Mouse (Mus musculus): ENCODE measurements at regions not wholly inside any gene's neighbourhood (a gene's known extent, or its start where the extent isn't known, plus 50 kb on each side); places are given as distances from the start of the nearest gene placed in this dataset.

- Histone ChIP-seq H3K4me3 (no peak overlapping the region), H3K9ac (ENCODE audit: low read depth, low read length) (no peak overlapping the region), H3K27me3 (ENCODE audit: control insufficient read depth, insufficient read depth, low read length) (no peaks in the 10 kb centered on the region), H3K4me1 (ENCODE audit: control insufficient read depth, insufficient read depth, low read length) (no peaks in the 10 kb centered on the region; the same call in 1 of the 2 replicates), H3K79me2 (replicated peaks; ENCODE audit: control insufficient read depth, insufficient read depth, low read length) (no peaks in the 10 kb centered on the region), H3K36me3 (ENCODE audit: control insufficient read depth, insufficient read depth, low read length) (no peaks in the 10 kb centered on the region), H3K27ac (no peak overlapping the region)
- no peak for DNase-seq
- WGBS = 87% methylated on average over 14 of the region's 14 CpGs
- TF ChIP-seq EP300 (IDR thresholded peaks at IDR 0.05; ENCODE audit: insufficient read depth, low read depth, low read length) (no peak), POLR2A (IDR thresholded peaks at IDR 0.05; ENCODE audit: insufficient read depth, low read depth, low read length) (no peak), CTCF (IDR thresholded peaks at IDR 0.05) (no peak)
- intact Hi-C loops (cut with DNase I) = loop anchor here (5.0 kb wide), 4 partner anchors 55 to 140 kb away; partner anchors contain the start of gene Smg1
These were observed 53.5 kb upstream of the Smg1 start for GRCm38 (mm10) chr7:118296856-118297518.

- no peak overlapping the region for H3K4me3 ChIP-seq
- H3K79me2 ChIP-seq (replicated peaks; ENCODE audit: control insufficient read depth, insufficient read depth, low read length) = no peaks in the 10 kb centered on the region
- no peak overlapping the region for H3K27ac ChIP-seq
- DNase-seq = no peak
- intact Hi-C loops (cut with DNase I) = loop anchor here (5.0 kb wide), 4 partner anchors 54 to 139 kb away; partner anchors contain the start of gene Smg1
- WGBS = 69% methylated on average over 6 of the region's 6 CpGs
- TF ChIP-seq POLR2A (IDR thresholded peaks at IDR 0.05; ENCODE audit: insufficient read depth, low read depth, low read length) = no peak
- no peaks in the 10 kb centered on the region for H3K36me3 ChIP-seq (ENCODE audit: control insufficient read depth, insufficient read depth, low read length)
- H3K27me3 ChIP-seq (ENCODE audit: control insufficient read depth, insufficient read depth, low read length) = no peaks in the 10 kb centered on the region
- no peak overlapping the region for H3K9ac ChIP-seq (ENCODE audit: low read depth, low read length)
- no peaks in the 10 kb centered on the region; the same call in 1 of the 2 replicates for H3K4me1 ChIP-seq (ENCODE audit: control insufficient read depth, insufficient read depth, low read length)
These were observed 52.4 kb upstream of the Smg1 start for GRCm38 (mm10) chr7:118295855-118296254.

GRCm38 (mm10) chr7:118295275-118295674 lies 51.8 kb upstream of the Smg1 start:
- intact Hi-C loops (cut with DNase I) = loop anchor here (5.0 kb wide), 4 partner anchors 53 to 138 kb away; partner anchors contain the start of gene Smg1
- Histone ChIP-seq H3K27me3 (ENCODE audit: control insufficient read depth, insufficient read depth, low read length) (no peaks in the 10 kb centered on the region), H3K36me3 (ENCODE audit: control insufficient read depth, insufficient read depth, low read length) (no peaks in the 10 kb centered on the region), H3K4me1 (ENCODE audit: control insufficient read depth, insufficient read depth, low read length) (no peaks in the 10 kb centered on the region; the same call in 1 of the 2 replicates), H3K27ac (no peak overlapping the region), H3K79me2 (replicated peaks; ENCODE audit: control insufficient read depth, insufficient read depth, low read length) (no peaks in the 10 kb centered on the region), H3K4me3 (no peak overlapping the region), H3K9ac (ENCODE audit: low read depth, low read length) (no peak overlapping the region)
- 76% methylated on average over 11 of the region's 11 CpGs for WGBS
- TF ChIP-seq CTCF (IDR thresholded peaks at IDR 0.05) = peak; percentile 60
- no peak for TF ChIP-seq POLR2A (IDR thresholded peaks at IDR 0.05; ENCODE audit: insufficient read depth, low read depth, low read length)
- peak in 1 of 2 experiments; percentile 39 for DNase-seq

GRCm38 (mm10) chr7:118294637-118295036 lies 51.2 kb upstream of the Smg1 start:
- Histone ChIP-seq H3K4me1 (ENCODE audit: control insufficient read depth, insufficient read depth, low read length) (no peaks in the 10 kb centered on the region; the same call in 1 of the 2 replicates), H3K36me3 (ENCODE audit: control insufficient read depth, insufficient read depth, low read length) (no peaks in the 10 kb centered on the region), H3K4me3 (no peak overlapping the region), H3K27me3 (ENCODE audit: control insufficient read depth, insufficient read depth, low read length) (no peaks in the 10 kb centered on the region), H3K9ac (ENCODE audit: low read depth, low read length) (no peak overlapping the region), H3K27ac (no peak overlapping the region), H3K79me2 (replicated peaks; ENCODE audit: control insufficient read depth, insufficient read depth, low read length) (no peaks in the 10 kb centered on the region)
- DNase-seq = peak in 1 of 2 experiments; percentile 14
- WGBS = 91% methylated on average over 12 of the region's 12 CpGs
- intact Hi-C loops (cut with DNase I) = loop anchor here (5.0 kb wide), 4 partner anchors 52 to 137 kb away; partner anchors contain the start of gene Smg1
- TF ChIP-seq EP300 (IDR thresholded peaks at IDR 0.05; ENCODE audit: insufficient read depth, low read depth, low read length) (no peak), CTCF (IDR thresholded peaks at IDR 0.05) (no peak), POLR2A (IDR thresholded peaks at IDR 0.05; ENCODE audit: insufficient read depth, low read depth, low read length) (no peak)

Data from heart, adult 2 months (tissue).